Mouse (Mus musculus) ovary, adult 18-20 months (tissue): Measurements from ENCODE around the gene Surf4.

Experiments used
- DNase-seq: peaks from one replicate; pipeline ENCODE4 v3.0.0; 2022; ENCODE audit warnings: low spot score, mixed read lengths

The Surf4 gene

DNA sequence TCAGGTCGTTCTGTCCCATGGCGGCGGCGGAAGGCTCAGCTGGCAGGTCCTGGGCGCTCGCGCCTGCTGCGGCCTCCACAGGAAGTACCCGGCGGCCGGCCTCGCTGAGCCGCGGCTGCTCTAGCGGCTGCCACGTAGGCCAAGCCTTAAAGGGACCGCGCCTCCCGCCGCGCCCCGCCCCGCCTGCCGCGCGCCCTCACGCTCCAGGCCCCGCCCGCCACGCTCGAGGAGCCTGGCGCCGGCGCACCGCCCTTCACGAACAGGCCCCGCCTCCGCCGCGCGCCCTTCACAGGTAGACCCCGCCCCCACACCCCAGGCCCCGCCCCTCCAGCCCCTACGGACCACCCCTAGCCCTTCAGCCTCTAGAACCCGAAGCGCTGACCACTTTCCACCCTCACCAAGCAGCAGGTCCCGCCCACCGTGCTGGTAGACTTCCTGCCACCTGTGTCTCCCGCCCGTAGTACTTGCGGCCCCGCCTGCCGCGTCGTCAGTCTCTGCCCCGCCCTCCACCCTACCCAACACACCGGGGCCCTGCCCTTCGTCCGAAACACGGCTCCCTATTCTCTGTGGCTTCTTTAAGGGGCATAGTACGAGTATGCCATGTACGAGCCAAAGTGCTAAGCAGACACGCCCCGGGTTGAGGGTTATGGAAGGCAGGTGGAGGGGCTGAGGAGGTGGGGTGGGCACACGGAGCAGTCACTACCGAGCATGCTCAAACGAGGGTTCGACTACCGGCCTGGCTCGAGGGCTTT lies at the start of gene Surf4, which contains the start of gene Stkld1:
Surf4 (minus strand) TSS at position 625 of the 752 bp plus-strand sequence.
Stkld1 (plus strand) TSS at position 744 of the 752 bp plus-strand sequence.
- peak; percentile 94 for DNase-seq

DNA sequence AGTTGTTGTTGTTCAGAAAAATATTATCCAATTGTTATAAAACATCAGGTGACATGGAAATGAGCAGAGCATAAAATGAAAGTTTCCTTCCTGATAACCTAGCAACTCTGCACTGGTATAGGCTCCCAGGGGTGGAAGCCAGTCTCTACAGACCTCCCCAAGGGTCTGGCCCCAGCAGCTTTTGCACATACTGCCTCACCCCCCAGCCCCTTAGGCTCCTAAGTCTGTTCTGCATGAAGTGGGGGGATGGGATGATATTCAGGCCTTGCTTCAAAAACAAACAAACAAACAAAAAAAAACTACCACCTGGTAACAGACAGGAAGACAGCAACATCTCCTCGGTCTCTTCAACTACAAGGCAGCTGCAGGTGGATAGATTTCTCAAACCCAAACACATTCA lies 46.6 kb upstream of the Surf4 start:
- DNase-seq = no peak

DNA sequence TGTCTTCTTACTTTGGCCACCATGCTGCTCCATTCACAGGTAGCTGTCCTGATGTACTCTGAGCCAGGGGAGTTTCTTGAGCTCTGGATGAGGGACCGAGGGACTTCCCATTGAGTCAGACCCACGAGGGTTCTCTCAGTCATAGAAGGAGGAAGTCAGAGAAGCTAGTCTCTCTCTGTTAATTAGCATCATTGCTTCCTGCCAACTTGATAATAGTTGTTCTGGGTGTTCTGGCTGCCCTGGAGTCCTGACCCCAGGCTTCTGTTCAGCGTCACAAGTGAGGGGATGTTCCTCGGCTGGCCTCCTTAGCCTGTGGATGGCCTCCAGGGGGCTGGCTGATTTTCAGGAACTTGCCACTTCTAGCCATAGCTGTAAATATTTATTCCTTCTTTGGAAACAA lies 40.2 kb upstream of the Surf4 start:
- no peak for DNase-seq

DNA sequence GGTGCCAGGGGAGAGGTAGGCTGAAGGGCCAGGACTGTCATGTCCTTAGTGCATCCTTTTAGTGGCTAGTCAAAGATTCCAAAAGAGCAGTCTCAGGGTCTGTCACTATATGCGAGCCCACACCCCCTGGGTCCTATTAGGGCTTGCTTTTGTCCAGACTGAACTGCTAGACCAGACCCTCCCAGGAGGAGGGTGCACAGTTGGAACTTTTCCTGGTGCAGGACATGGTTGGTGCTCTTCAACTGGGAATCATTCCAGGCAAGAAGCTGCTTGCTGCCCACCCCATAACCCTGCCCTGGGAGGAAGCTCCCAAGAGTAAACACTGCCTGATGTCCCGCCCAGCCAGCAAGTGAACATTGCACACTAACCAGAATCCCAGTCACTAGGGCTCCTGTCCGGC lies 39.4 kb upstream of the Surf4 start, which contains the start of gene Adamts13:
Adamts13 (plus strand) TSS at position 301 of the 400 bp plus-strand sequence.
- DNase-seq = no peak

DNA sequence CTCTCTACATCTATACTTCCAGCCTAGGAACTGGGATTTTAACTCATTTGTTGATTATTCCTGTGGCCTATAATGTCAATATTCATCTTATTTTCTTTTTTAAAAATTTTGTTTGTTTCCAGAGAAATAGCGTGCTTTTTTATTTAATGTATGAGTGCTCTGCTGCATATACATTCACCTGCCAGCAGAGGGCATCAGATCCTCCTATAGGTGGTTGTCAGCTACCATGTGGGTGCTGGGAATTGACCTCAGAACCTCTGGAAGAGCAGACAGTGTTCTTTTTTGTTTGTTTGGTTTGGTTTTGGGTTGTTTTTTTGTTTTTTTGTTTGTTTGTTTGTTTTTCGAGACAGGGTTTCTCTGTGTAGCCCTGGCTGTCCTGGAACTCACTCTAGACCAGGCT lies 33.5 kb upstream of the Surf4 start:
- DNase-seq = no peak

DNA sequence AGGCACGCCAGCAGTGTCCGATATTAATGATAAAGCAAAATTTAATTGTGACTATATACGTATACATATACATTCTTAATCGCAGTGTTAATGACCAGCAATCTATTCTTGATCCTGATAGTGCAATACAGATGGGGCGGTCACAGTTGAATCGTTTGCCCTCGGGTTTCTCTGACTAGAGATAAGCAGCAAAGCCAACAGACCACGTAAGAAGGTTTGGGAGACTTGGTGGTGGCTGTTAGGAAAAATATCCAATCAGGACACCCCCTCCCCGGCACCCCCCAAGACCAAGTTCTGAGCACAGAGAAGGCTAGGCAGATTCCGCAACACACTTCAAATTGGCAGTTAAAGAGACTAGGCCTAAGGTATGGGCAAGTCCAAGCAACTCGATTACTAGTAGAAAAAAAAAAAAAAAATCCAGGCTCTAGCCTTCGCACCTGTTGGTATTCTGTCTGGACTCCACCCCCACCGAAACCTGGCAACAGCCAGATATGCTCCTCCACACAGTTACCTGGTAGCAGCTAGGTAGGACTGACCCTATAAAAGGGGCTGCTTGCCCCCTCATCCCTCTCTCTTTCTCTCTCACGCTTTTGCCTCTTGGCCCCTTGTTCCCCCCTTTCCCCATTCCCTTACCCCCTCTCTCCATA lies 31.1 kb upstream of the Surf4 start:
- DNase-seq = no peak

DNA sequence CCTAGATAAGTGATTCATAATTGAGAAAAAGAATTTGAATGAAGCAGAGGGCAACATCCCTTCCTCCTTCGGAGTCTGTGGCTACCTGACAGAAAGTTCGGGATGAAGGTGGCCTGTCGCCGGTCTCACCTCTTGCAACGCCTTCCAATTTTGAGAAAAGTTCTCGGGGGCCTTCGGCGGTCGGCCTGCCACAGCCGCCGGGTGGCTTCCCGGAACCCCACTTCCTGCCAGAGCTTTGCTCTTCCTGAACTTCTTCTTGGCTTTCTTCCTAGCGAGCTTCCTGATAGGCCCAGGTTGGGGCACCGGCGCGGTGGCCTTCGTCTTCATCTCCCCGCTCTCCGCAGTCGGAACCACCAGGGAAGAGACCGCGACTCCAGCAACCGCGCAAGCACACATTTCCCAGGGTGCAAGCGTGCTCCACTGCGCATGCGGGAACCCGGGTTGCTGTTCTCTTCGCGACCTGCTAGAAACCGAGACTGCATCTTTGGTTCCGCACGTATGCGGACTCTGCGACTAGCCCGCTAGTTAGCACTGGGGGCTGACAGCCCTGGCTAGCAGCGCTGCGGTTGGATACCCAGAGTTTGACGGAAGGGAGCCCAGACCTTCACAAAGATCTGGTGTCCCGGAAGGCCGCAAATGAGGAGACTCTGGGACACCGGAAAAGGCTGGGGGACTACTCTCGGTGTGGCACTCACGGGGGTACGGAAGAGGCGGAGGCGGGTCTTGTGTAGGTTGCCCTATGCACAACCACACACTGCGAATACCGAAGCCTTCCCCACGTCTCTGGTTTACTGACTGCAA lies 30.4 kb upstream of the Surf4 start, which contains the start of gene Rexo4:
Rexo4 (minus strand) TSS at position 464 of the 801 bp plus-strand sequence.
- DNase-seq = peak; percentile 88

DNA sequence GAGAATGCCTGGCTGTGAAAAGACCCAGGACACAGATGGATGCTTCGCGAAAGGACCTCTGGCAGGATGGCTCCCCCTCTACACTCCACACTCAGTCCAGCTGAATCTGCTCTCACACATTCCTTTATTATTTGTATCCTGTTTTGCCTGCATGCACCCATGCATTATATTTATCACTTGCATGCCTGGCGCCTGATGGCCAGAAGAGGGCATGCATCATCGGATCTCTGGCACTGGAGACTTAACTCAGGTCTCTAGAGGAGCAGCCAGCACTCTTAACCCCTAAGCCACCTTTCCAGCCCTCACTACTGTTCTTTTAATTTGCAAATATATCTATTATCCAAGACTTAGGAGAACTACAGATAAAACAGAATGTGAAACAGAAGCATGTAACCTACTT lies 27.0 kb upstream of the Surf4 start:
- DNase-seq = no peak

DNA sequence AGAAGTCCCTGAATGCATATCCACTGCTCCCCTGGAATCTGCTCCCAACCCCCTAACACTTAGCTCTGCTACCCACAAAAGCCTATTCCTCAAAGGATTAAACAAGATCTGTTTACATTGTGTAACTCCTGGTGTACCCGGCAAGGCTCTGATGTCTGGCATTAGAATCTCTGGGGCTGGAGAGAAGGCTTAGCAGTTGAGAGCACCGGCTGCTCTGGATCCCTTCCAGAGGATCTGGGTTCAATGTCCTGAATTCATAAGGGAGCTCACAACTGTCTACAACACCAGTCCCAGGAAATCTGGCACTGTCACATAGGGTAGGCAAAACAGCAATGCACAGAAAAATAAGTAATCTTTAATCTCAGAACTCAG lies 23.7 kb upstream of the Surf4 start:
- no peak for DNase-seq

DNA sequence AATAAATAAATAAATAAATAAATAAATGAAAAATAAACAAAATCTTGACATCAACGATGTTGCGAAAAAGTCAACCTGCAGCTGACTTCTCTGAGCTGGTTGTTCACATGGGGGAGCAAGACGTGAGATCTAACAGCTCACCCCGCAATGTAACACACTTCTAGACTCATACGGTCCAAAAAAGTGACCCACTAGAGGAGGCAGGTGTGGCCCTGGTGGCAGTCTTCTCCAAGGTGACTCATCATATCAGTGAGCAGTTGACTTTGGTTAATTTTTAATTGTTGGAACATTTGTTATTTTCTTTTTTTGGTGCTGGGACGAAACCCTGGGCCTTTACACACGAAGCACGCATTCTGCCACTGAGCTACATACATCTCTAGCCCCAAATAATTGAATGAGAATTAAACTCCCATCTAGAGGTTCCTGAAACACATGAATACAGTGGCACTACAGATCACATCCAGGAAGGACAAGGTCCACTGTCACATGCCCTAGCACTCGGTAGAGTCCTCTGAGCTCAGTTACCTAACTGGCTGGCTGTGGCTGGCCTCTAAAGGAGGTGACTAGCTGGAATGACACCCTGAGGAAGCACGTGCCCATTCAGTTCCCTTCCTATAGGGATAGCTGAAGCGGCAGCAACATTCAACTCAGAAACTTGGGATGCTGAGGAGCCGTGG lies 23.2 kb upstream of the Surf4 start:
- DNase-seq = no peak

DNA sequence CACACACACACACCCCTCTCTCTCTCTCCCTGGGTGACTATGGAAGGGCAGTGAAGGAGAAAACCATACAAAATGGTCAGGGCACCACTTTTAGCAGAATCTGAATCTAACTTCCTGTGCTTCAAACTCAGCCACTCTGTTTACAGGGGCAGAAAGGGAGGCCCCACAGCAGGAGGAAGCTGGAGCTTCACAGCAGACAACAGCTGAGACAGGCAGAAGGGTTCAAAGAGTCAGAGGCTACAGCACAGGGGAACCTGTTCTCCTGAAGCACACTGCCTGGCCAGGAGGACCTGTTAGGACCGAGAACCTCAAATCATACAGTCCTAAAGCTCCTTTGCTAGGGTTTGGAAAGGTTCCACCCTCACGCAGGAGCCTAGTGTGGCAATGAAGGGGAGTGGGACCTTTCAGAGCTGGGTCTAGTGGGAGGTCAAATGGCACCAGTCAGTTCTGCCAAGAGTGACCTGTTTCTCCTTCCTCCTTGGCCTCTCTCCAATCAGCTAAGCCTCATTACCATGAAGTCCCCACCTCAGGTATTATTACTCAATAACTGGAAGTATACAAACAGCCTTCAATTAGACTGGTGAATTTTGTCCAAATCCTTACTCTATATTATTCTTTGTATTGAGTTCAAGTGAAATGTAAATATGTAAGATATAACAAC lies 21.1 kb upstream of the Surf4 start:
- DNase-seq = no peak

DNA sequence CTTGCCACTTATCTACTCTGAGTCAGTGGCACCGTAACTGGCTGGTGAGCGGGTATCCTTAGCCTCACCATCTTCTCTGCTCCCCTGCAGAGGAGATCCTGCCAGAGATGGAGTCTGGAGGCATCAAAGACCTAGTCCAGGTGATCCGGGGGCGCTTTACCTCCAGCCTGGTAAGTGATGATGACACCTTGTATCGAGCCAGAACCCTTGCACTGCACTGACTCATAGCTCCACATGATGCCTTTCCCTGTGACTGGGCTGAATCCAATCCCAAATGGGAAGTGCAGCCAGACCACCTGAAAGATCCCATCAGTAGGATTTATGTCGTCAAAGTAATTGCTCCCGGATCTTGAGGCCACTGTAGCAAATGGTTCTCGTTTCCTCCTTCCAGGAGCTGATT lies 19.1 kb upstream of the Surf4 start:
- no peak for DNase-seq

DNA sequence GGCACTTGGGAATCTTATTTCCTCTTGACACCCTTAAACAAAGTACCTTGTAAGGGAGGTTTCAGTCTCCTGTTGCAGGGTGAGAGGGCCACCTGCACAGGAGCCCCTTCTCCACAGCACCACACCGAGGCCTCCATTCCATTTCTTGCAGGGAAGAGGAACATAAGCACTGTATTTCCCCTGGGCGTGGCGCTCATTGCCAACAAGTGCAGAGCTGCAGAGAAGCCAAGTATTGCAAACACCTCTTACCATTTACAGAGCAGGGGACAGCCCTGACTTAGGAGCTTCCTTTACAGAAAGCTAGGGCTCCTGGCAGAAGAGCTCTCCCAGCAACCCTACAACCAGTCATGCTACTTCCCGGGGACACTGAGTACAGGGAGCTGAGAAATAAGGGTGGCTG lies 18.5 kb upstream of the Surf4 start:
- DNase-seq = no peak

DNA sequence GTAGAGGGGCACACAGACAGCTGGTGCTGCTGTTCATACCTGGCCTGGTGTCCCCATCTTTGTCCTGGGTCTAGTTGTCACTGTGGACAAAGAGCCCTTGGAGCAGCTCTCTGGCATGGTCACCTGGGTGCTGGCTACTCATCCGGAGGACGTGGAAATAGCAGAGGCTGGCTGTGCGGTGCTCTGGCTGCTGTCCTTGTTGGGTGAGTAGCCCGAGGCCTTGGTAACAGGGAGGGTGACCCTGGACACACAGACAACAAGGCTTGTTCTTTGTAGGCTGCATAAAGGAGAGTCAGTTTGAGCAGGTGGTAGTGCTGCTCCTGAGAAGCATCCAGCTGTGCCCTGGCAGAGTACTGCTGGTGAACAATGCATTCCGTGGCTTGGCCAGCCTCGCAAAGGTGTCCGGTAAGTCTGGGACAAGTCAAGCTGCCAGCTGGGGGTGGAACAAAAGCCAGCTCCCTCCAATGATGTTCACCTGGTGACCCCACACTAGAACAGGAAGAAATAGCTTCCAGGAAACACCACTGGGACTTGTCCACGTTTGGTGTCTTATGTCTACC lies 17.7 kb upstream of the Surf4 start:
- no peak for DNase-seq

DNA sequence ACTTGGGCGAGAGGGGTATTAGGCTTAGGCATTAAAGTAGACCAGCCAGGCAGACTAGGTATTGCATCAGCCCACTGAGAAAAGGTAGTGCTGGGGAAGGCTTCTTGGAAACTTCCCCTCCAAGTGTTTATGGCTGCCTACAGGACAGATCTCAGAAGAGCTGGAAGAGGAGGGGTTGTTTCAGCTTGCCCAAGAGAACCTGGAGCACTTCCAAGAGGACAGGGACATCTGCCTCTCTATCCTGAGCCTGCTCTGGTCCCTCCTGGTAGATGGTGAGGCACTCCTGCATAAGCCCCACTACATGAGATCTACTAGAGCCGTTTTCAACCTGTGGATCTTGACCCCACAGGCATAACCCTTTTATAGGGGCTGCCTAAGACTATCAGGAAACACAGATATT lies 16.7 kb upstream of the Surf4 start:
- DNase-seq = no peak

DNA sequence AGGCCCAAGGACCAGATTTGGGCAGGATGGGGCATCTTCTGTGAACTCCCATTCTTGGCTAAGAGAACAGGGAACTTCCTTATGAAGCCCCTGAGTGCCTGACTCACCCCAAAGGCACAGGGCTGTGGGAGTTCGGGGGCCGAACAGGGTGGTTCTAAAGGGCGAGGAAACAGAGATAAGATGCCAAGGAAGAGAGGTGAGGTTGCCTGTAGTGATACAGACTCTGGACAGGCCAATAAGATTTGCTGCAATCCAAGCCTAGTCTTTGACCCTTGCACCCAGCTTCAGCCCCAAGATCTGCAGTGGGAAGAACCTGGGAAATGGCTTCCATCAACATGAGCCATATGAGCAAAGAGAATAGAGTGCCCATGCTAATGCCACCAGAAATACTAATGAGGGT lies 9.5 kb upstream of the Surf4 start:
- DNase-seq = no peak

DNA sequence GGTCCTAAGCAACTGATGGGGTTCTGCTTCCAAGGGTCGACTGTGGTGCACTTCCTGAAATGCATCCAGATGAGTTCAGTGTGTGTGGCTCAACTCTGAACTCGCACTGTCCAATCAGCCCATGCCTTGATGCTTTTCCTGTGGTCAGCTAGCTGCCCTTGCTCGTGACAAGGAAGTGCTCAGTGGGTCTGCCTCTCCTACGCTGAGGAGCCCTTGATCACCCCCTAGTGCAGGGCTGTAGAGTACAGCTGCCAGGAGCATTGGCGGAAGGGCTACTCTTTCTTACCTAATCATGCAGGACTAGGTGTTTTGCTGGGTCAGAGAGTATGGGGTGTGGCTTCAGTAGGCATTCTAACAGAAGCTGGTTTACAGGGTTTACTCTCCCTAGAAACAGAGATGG lies 7.8 kb upstream of the Surf4 start:
- no peak for DNase-seq

DNA sequence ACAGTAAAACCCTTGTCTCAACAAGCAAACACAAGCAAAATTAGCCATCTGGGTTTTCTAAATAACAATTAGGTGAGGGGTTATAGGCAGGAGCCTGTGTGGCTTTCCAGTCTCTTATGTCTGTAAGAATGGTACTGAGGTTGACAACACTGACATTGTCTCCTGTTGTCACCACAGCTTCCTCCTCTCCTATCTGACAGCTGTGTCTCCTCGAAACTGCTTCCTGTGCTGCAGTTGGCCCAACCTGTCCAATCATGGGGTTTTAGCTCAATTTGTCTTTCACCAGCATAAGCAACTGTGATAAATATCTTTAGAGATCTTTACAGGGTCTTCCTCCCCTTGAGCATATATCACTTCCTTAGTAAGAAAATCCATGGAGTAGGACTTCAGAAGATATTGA lies 2.7 kb upstream of the Surf4 start:
- no peak for DNase-seq

DNA sequence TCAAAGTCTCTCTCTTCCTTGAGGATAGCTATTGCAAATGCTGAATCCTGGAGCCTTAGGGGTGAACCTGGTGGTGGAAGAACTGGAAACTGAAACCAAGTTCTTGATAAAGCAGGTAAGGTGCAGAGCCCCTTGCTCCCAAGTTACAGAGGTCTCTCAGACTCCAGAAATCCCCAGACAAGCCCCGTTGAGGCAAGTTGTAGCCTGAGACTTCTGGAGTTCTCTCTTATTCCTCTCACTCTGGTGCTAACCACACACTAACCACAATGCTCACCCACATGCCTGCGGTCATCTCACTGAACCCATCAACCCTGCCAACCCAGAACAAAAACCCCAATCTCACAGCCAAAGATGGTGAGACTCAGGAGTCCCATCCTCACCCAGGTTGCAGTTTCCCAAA lies 1.6 kb upstream of the Surf4 start:
- DNase-seq = no peak

DNA sequence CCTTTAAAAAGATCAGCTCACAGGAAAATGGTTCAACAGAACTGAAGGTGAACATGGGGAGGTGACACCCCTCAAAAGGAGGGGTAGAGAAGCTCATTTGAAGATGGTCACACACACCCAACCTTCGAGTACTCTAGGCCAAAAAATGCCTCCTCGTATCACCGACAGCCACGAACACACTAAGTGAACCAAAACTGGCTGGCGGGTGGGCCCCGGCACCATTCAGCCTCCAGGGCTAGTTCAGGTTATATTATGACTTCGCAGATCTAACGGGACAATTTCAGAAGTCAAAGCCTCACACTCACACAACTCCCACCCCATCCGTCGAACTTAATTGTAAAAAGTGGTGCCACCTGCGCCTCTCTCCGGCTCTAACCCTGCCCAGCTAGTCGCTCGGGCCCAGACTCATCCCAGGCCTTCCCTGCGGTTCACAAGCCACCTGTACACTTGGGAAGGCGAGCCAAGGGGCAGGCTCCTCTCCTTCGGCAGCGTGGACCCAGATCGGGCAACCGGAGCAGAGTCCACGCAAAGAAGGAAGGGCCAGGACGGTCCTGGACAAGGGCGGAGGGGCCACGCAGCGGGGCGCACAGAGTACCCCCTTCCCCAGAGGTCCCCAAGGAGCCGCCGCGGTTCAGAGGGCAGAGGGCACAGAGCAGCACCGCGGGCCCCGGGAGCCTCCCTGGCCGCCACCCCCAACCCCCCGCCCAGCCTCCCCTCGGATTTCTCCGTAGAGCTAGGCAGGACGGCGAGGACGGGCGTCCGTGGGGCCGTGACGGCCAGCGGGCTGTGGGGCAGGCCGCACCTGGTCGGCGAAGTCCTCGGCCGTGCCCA lies 1.0 kb downstream of the Surf4 start:
- DNase-seq = no peak
